Mouse (Mus musculus) E14TG2a.4 (cell line): ENCODE measurements around the gene Dnajb13.

Experiments used
- CTCF ChIP-seq: conservative IDR thresholded peaks from 2 replicates; pipeline ENCODE4 v1.5.1; 2014; ENCODE audit warnings: low read length
- NANOG ChIP-seq: IDR thresholded peaks from 2 replicates; pipeline ENCODE4 v1.6.1; 2014; ENCODE audit warnings: borderline replicate concordance, low read length, mixed read lengths

- no peak for TF ChIP-seq CTCF
- no peak for TF ChIP-seq NANOG
Observed at GRCm38 (mm10) chr7:100466781-100467510, 47.8 kb downstream of the Dnajb13 start.
